Mouse (Mus musculus) G1E (cell line): ENCODE data around the gene Dok7.

Experiments used
- CTCF ChIP-seq: IDR thresholded peaks from 2 replicates; pipeline ENCODE4 v1.5.1; 2012; ENCODE audit warnings: low read depth, low read length, inconsistent platforms, mixed read lengths
- GATA1 ChIP-seq: IDR thresholded peaks from 2 replicates; pipeline ENCODE4 v1.6.1; 2012; ENCODE audit warnings: borderline replicate concordance, low read length, inconsistent platforms, mixed read lengths
- GATA2 ChIP-seq: IDR thresholded peaks from 2 replicates; pipeline ENCODE4 v1.6.1; 2012; ENCODE audit warnings: low read depth, low read length, inconsistent platforms, borderline replicate concordance
- POLR2AphosphoS5 ChIP-seq: IDR thresholded peaks from 2 replicates; pipeline ENCODE4 v1.6.1; 2012; ENCODE audit warnings: low read depth, low read length, inconsistent platforms; ENCODE audit not compliant: insufficient replicate concordance
- TAL1 ChIP-seq: conservative IDR thresholded peaks from 2 replicates; pipeline ENCODE4 v1.6.1; 2012; ENCODE audit warnings: low read depth, low read length, inconsistent platforms, mixed read lengths

DNA sequence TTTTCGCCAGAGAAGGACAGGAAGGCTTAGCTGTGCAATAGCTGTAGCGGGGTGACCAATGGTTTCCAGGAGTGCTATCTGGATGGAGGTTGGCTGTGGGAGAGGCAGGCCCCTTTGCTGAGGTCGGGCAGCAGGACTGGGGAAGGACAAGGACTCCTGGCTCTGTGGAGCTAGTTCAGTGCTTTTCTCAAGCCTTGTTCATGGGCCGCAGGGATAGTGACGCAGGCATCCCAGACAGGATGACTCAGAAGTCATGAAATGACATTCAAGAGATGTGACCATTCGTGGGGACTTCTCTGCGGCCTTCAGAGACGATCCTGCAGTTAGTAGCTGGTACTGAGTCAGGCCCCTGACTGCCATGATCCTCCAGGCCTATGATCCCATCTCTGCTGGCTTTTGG lies 13.7 kb downstream of the Dok7 start:
- no peak for TF ChIP-seq CTCF
- no peak for TF ChIP-seq TAL1
- TF ChIP-seq GATA1: no peak
- TF ChIP-seq GATA2: no peak
- TF ChIP-seq POLR2AphosphoS5: no peak
